Mouse (Mus musculus) monocyte, adult 2 months (primary cell): ENCODE measurements around the gene Snrpd2.
"Not testable (repeated sequence)": the region's sequence is repeated elsewhere in the genome, so short reads cannot be mapped to it uniquely, and the experiment has no call there.

ENCODE experiments used
- DNase-seq, 2 experiments: peaks; one replicate each; pipeline ENCODE4 v3.0.0; 2022; ENCODE audit warnings: low spot score in 2 of 2, low read depth in 1 of 2

Snrpd2 gene

DNA sequence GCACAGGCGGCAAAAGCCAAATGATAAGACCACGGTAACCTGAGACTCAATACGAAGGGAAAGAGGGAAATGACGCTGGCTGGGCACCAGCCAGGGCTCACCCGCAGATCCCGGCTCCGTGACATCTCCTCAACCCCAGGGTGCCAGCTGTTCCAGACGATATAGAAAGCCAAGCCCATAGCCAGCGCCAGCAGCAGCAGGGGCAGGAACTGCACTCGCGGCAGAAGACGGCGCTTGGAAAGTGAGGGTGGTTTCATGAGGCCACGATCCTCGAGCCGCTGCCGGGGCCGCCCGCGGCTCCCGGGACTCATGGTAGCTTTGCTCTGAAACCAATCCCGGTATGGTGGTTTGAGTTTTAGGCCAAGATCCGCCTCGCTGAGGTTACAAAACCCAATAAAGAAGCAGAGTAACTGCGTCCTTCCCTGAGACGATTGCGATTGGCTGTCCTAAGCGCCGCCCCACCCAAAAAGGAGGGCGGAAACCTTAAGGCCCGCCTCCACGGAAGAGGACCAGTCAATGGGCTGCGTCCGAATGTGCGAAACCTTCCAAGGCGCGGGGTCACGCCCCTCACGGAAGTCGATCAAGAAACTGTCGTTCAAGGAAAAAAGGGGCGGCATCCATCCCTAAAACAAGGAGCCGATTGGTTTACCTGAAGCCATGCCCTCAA is 514 bp upstream of the Snrpd2 start, which contains the start of gene Qpctl:
TSS of gene Qpctl (minus strand) at position 417 of the 667 bp plus-strand sequence.
- peak; percentile 97 for DNase-seq

DNA sequence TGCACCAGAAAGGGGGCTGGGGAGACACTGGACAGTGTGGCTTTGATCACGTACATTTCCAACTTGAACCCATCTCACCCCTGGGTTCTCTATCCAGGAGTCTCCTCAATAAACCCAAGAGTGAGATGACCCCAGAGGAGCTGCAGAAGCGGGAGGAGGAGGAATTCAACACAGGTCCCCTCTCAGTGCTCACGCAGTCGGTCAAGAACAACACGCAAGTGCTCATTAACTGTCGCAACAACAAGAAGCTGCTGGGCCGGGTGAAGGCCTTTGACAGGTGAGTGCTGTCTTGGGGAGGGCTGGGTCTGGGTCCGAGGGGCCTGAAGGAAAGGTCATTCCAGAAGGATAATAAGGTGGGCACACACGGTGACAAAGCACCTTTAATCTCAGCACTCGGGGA is 1.6 kb downstream of the Snrpd2 start:
- DNase-seq = not testable (repeated sequence)

DNA sequence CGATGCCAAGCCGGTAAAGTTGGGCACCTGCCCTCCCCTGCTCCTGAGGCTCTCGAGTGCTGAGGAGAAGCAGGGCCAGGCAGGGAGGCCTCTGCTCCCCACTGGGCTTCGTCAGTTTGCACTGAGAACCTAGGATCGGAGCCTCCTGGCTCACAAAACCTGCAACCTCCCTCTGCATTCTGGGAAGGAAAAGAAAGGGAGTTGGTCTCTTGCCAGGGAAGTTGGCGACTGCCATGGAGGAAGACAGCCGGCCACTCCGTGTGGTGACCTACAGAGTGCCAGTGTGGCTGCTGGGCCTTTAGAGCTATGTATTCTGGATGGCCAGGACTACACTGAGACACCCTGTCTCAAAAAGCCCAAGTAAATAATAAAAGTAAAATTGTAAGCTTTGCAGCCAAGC is 5.3 kb downstream of the Snrpd2 start:
- DNase-seq = no peak

DNA sequence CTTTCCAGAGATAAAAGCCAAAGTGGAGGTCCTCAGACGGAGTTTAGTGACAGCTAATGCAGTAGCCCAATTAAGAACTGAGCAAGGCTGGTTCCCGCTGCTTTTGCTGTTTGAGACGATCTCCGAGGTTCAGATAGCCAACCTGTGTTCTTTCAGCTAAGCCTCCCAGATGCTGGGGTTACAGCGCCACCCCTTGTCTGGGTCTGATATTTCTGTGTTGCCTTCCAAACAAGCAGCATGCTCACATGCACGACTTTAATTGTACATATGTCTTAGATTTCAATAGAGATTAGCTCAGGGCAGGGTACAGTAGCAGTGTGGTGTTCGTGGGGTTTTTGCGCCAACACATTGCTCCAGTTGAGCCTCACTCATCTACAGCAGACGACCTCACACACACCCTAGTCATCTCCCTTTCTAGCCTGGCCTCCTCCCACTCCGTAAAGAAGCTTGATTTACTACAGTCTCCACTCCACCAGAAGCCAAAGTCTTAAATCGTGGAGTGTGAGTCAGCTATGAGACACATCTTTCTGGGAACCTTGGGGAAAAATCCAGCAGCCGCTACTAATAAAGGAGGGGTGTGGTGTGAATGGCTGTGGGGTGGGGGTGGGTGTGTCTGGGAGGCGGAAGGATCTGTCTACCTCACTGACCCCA is 6.4 kb downstream of the Snrpd2 start:
- no peak for DNase-seq

DNA sequence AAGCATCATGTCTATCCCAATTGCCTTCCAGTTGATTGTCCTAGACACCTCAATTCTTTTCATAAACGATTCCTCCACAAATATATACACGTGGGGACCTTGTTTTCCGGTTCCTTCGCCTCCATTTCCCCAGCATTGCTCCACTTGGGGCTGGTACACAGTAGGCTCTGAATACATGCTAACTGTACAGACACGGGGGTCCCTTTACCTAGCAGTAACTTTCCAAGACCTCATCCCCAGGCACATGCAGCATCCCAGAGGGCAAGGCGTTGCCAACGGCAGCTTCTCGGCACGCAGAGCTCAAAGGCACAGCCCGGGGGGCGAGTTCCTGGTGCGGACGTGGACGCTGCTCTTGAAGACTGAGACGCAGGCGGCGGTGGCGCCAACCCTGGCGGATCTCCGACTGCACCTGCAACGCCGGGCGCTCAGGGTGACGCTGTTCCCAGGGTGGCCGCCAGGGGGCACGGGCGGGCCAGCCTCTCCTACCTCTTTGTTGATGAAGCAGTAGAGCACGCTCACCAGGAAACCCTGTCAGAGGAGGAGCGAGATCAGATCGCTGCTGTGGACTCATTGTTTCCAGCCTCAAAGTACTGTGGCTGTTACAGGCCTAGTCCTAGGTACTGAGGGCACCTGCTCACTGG is 7.8 kb downstream of the Snrpd2 start:
- DNase-seq = peak; percentile 66 to 81

DNA sequence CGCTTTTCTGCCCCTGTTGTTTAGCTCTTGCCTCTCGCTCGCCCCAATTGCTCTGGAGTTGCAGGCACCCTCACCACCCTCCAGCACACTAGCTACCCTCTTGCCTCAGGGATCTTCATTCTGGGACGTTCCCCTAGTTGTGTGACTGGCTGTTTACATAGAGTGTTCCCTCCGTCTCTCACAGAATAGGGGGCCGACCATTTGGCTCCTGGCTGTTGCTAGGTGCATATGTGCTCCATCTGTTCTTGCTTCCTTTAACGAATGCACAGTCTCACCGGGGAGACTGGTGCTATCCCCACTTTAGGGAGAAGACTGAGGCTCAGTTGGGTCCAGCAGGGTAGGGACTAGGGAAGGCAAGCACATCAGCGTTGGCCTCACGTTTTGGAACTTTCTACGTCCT is 9.1 kb downstream of the Snrpd2 start:
- DNase-seq = no peak

DNA sequence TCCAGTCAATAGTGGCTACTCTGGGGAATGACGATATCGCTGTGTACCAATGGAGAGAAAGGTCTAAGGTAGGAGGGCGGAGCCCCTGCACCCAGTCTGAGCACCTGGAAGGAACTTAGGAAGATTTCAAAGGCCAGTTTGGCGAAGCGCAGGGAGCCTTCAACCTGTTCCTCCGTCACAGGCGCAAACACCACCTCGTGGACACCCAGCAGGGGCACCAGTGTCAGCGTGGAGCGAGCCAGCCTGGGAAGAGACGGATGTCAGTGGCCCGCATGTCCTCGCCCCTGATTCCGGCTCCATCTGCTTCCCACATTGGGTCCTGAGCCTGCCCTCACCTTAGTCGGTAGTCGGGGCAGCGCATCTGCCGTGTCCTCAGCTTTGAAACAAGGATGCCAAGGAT is 9.9 kb downstream of the Snrpd2 start:
- DNase-seq = no peak

DNA sequence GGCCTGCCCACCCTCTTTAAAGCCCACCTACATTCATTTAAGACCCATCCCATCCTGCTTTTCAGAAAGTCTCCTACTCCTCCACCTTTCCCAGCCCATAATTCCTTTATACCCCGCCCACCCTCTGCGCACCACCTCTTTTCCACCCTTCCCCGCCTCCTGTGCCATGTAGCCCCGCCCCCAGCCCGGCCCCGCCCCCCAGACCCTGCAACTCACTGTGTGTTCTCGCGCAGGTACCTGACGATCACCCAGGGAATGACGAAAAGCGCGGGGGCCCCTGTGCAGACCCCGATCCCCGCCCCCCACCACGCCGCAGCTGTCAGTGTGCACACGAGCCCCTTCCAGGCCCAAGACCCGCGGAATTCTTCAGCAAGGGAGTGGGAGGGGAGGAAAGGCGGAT is 10.6 kb downstream of the Snrpd2 start:
- no peak for DNase-seq

DNA sequence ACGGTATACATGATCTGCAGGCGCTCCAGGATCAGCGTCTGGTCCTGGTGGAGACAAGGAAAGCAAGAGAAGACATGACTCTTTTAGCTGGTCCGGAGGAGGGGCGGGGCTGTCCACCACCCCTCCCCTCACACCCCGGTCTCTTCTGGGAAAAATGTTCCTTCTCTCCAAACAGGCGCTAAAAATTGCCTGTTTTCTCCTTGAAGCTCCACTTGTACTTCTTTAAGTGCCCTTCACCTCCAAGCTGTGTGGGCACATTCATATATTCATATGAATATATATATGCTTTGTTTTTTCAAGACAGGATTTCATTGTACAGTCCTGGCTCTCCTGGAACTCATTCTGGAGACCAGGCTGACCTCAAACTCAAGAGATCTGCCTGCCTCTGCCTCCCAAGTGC is 13.4 kb downstream of the Snrpd2 start:
- no peak for DNase-seq

DNA sequence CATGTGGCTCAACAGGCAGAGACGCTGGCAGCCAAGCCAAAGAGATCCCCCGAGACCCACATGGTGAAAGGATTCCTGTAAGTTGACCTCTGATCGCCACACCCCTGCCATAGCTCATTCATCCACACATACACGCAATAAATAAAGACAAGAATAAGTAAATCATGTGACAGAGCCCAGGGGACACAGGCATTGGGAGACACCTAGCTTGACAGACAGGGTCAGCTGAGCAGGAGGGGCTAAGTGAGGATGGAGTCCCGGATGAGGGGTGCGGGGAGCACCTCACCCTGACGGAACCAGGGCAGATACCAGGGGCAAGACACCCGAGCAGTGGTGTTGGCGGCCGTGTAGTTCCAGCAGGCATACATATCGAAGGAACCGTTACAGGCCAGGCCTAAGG is 14.2 kb downstream of the Snrpd2 start:
- no peak for DNase-seq

DNA sequence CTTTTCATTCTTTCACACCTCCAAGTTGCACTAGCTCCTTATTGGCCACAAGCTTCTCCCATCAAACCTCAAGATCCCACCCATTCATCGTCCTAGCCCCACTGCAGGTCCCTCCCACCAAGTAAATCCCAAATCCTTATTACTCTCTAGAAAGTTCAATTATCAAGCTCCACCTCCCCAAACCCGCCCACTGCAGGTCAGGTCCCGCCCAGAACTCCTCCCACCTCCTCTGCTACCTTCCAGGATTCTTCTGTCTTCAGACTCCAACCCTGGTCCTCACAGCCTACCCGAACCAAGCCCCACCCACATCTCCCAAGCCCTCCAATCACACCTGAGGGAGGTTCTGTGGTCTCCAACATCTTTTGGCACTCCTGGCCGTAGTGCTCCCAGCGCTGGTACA is 14.7 kb downstream of the Snrpd2 start:
- DNase-seq = no peak

DNA sequence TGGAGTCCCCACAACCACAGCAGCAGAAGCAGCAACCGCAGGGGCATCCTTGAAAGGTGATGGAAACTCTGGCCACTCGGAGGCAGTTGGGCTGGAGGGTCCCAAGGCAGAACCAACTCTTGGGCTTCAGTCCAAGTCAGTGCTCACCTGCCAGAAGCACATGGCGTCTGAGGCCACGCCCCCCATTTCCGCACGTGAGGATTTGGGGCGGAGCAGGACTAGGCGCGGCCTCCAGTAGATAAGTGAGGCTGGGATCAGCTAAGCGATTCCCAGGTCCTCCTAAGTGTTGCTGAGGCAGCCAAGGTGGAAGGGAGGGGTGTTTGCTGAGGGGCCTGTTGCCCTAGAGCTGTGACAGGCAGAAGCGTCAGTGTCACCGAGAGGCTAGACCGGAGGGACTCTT is 15.5 kb downstream of the Snrpd2 start:
- DNase-seq = no peak

DNA sequence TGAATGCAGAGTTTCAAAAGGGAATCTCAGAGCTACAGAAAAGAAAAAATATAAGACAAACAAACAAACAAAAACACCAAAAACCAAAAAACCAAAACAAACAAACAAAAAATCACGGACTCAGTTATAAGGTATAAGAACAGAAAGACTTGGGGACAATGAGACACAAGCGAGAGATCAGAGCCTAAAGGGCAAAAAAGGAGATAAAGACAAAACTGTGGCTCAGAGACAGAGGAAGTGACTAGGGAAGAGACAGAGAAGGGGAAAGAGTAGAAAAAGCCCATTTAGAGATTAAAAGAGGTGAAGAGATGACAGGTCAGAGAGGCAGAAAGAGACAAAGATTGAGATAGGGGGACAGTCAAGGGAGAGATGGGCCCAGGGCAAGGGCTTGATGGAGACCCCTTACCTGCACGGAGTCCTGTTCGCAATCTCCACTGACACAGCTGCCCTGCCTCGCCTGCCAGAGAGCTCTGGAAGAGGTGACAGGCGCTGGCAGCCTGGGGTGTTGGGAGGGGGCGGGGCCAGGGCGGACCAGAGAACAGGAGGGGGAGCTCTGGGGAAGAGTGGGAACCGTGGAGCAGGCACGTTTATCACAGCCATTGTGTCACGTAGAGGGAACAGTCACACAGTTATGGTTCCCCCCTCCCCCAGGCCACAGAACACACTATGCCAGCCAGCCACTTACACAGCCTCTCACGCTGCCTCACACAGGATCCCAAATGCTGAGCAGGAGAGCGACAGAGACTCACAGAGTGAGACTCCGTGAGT is 16.3 kb downstream of the Snrpd2 start, which contains the start of gene Gipr:
TSS of gene Gipr (minus strand) at position 472 of the 768 bp plus-strand sequence.
- DNase-seq = no peak

DNA sequence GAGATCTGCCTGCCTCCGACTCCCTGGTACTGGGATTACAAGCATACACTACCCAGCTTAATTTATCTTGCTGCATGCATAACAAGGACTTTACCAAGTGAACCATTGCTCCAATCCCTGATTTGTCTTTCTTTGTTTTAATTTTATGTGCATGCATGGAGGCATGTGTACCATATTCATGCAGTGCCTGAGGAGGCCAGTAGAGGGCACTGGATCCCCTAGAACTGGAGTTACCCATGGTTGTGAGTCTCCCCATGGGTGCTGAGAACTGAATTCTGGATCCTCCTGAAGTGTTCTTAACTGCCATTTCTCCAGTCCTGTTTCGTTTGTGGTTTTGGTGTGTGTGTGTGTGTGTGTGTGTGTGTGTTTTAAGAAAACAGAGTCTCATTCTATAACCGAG is 17.5 kb downstream of the Snrpd2 start:
- no peak for DNase-seq

DNA sequence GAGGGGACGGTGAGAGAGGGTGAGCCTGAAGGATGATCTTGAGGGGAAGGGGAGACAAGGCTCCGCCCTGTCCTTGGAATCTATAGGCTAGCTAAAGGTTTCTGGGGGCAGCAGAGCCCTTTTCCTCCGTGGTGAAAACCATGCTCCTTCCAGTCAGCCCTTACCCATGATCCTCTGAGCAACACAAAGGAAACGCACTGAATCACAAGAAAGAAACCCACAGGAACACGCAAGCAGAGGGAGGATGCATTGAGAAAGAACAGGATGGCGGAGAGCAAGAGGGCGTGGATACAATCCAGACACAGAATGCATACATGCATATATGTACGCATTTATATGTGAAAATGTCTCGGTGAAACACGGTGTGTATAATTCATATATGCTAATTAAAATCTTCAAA is 20.0 kb downstream of the Snrpd2 start:
- no peak for DNase-seq

DNA sequence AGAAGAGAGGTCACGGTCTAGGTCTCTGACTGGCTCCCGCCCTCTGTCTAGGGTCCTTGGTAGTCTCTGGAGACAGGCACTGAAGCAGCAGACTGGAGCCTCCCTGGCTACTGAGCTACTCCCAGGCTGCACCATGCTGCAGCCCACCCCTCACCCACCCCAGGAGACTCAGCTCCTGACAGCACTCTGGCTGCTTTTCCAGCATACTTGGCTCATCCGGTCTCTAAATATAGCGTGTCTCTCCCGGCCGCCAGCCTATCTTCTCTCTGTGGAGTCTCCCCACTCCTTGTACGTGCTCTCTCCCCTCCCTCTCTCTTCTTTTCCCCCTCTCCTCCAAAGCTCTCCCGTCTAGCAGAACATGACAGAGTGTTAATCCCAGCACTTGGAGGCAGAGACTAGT is 20.6 kb downstream of the Snrpd2 start:
- no peak for DNase-seq

DNA sequence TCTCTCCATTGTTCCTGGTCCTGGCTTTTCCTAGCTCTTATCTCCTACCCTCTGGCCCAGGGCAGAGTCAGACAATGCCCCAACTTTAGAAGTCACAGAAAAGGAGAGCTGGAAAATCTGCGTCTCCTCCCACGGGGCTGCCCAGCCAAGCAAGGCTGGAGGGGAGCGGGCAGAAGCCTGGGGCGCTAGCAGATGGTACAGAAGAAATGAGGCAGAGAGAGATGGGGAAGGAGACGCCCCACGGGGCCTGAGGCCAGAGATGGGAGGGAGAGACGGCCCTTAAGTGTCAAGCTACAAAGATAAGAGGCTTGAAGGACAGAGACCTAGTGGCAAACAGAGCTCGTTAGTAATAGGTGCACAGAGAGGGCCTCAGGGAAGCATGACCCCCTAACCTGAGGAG is 22.3 kb downstream of the Snrpd2 start:
- no peak for DNase-seq

DNA sequence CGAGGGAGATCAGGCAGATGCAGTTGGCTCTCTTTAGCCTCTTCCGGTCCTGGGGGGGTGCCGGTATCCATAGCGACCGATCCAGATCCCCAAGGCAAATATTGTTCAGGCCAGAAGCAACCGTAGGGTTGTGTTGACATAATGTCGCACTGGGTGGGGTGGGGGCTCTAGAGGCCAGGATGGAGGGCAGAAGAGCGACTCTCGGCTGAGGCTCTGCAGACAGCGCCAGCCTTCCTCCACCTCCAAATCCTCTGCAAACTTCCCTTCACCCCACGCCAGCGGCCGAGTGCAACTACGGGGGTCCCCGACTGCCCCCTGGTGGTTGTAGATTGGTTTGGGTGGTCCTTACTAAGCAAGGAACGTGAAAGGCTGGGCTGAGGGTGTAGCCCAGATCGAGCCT is 23.4 kb downstream of the Snrpd2 start:
- DNase-seq = no peak

DNA sequence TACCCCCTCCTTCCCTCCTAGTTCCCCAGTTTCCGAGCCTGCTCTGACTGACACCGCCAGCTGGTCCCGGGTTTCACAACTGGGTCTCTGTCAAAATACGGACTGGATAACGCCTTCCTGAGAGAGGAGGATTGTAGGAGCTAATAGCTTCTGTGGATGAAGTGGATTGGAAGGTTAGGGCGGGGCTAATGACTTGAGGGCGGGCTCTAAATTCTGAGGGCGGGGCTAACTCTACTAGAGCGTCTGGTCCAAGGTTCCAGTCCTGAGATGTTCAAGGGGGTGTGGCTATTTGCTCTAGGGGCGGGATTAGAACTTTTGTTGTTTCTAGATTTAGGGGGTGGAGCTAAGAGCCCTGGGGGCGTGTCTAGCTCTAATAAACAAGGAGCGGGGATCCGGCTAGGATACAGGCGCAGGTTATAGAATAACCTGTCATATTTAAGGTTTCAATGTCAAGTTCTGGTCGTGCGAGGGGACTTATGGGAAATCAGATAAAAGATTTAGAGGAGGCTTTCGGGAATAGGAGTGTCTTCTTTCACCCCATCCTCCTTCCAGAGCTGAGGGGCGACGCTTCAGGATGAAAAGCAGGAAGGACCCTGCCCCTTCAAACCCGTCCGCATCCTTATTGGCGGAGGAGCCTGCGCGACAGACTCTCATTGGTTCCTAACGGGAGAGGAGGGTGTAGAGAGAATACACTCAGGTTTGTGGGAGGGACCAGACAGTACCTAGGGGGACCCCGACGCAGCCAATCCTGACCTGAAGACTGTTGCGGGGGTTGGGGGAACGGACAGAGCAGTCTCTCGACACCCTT is 26.4 kb downstream of the Snrpd2 start, which contains the start of gene Eml2:
TSS of gene Eml2 (plus strand) at position 714 of the 808 bp plus-strand sequence.
- no peak for DNase-seq

DNA sequence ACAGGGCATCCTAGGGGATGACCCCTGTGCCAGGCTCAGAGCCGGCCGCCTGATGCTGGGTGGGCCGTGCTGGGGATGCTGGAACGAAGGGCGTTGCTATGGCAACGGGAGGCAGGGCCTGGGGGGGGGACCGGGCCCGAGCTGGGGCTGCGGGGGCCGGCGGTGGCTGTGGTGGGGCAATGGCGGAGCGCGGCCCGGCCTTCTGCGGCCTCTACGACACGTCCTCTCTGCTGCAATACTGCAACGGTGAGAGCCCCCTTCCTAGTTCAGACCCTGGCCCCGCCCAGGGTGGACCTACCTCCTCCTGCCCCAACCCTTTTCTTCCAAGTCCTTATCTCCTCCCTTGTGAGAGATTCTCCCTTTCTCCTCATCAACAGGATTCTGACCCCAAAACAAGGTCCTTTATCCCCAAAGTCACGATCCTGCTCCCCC is 27.0 kb downstream of the Snrpd2 start:
- no peak for DNase-seq

DNA sequence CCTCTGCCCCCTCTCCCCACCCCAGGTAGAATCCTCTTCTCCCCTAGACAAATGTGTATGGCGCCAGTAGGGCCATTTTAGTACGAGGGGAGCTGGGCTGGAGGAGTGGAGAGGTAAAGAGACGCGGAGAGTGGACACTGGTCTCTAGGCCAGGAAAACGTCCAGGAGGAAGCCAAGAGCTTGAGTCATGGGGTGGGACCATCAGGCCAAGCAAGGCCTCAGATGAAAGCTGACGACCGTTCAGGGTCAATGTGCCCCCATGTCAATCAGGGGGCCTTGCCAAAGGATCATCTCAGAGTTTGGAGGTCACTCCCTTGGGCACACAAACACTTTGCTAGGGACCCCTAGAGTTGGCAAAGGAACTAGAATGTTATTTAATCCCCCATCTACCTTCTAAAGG is 27.7 kb downstream of the Snrpd2 start:
- no peak for DNase-seq
